Mouse (Mus musculus): Measurements from ENCODE around the gene Mef2a. TPM values are rescaled to one million over a fixed set of nuclear protein-coding genes. Genes with fewer than 3 reads are reported as not detected.

Mef2a gene
- 100 to 1,000 TPM; 107 to 109 TPM for total RNA-seq (2021)
- long read RNA-seq, experiment 1, full-length matches to known transcripts: 53 of 113 reads
- long read RNA-seq, experiment 1, partial matches to known transcripts: 6 of 113 reads
- long read RNA-seq, experiment 1, other reads (novel, unspliced or antisense): 54 of 113 reads
- long read RNA-seq, experiment 2, full-length matches to known transcripts: 40 of 80 reads
- long read RNA-seq, experiment 2, partial matches to known transcripts: 7 of 80 reads
- long read RNA-seq, experiment 2, other reads (novel, unspliced or antisense): 33 of 80 reads

- Histone ChIP-seq H3K27ac (peak within 1 kb of the TSS; percentile 100), H3K4me3 (peak within 1 kb of the TSS; percentile 76)
- no peak for TF ChIP-seq CTCF (IDR thresholded peaks at IDR 0.05)
- DNase-seq (ENCODE audit: extremely low spot score in 1 of 2, low spot score in 2 of 2): peak; percentile 96 to 98
- intact Hi-C loops (cut with DNase I): loop anchor here (5.0 kb wide), 6 partner anchors 69 to 254 kb away; no protein-coding TSS in a partner anchor
Measured at GRCm38 (mm10) chr7:67372729-67373583, at the start of gene Mef2a. Mef2a (minus strand) TSS chr7:67372858.

DNA sequence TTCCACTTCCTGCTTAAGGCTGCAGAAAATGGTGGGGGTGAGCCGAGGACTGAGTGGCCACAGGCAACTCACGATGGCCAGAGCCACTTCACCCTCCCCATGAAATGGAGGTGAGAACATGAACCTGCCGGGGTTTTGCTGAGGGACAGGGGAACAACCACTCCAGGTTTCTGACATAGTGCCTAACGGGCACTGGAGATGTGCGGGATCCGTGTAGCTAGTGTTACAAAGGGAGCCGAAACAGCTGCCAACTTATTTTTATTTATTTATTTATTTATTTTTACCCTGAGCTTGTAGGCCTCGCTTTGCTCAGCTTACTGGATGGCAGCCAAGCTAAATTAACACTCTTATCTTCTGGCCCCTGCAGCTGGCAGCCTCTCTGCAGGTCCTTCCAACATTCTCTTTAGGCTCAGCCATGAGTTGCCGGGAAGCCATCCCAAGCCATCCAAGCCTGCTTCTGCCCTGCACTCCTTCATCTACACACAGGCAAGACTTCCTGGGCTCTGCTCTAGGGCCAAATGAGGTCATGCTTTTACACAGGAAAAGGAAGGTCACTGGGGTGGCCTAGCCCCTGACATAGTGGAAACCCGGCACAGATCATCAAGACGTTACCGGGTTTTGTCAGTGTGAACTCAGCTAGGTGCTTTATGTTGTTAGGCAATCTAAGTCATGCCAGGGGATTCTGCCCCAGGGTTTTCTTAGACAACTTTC lies 49.0 kb upstream of the Mef2a start:
- peak in 1 of 2 experiments; percentile 37 for DNase-seq (ENCODE audit: extremely low spot score in 1 of 2, low spot score in 2 of 2)
- Histone ChIP-seq H3K27ac (peak overlapping the region; percentile 6; the same call in 1 of the 2 replicates), H3K4me3 (no peak overlapping the region)
- intact Hi-C loops (cut with DNase I): no loop called here
- no peak for TF ChIP-seq CTCF (IDR thresholded peaks at IDR 0.05)

GRCm38 (mm10) chr7:67421088-67421475 lies 48.4 kb upstream of the Mef2a start:
- DNase-seq (ENCODE audit: extremely low spot score in 1 of 2, low spot score in 2 of 2): no peak
- intact Hi-C loops (cut with DNase I): no loop called here
- no peak for TF ChIP-seq CTCF (IDR thresholded peaks at IDR 0.05)
- H3K27ac ChIP-seq: no peak overlapping the region
- no peak overlapping the region for H3K4me3 ChIP-seq

DNA sequence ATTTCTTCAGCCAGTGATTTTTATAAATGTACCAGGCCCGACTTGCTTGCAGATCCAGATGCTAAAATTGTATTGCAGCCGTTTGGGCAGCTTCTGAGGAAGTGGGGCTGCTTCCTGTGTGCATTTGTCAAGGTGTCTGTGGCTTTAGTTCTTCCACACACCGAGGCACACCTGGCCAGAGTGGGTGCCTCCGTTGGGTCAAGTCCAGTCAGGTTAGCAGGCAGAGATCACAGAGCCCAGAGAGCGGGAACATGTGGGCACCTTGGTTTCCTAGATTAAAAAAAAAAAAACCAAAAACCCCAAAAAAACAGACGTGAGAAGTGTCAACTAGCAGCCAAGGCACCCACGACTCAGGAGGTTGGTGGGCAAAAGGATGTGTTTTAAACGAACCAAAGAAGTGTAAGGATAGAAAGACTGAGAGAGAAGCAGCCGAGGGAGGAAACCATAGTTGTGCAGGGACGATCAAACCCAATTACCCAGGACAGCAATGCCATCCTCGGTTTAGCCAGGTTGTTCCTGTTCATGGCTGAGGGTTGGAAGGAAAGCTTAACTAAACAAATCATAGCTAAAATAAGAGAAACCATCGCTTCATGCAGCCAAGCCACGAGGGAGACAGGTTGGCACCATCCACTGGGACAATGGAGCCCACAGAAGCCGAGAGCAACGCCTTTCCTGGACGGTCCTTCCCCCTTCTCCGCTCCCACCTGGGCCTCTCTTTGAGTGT lies 47.1 kb upstream of the Mef2a start:
- Histone ChIP-seq H3K4me3 (no peak overlapping the region), H3K27ac (no peak overlapping the region)
- no peak for DNase-seq (ENCODE audit: extremely low spot score in 1 of 2, low spot score in 2 of 2)
- TF ChIP-seq CTCF (IDR thresholded peaks at IDR 0.05): no peak
- intact Hi-C loops (cut with DNase I): no loop called here

GRCm38 (mm10) chr7:67418122-67418521 lies 45.5 kb upstream of the Mef2a start:
- Histone ChIP-seq H3K27ac (no peak overlapping the region), H3K4me3 (no peak overlapping the region)
- no peak for TF ChIP-seq CTCF (IDR thresholded peaks at IDR 0.05)
- no peak for DNase-seq (ENCODE audit: extremely low spot score in 1 of 2, low spot score in 2 of 2)
- intact Hi-C loops (cut with DNase I): no loop called here

GRCm38 (mm10) chr7:67414766-67415165 lies 42.1 kb upstream of the Mef2a start:
- intact Hi-C loops (cut with DNase I): no loop called here
- DNase-seq (ENCODE audit: extremely low spot score in 1 of 2, low spot score in 2 of 2): peak in 1 of 2 experiments; percentile 42

DNA sequence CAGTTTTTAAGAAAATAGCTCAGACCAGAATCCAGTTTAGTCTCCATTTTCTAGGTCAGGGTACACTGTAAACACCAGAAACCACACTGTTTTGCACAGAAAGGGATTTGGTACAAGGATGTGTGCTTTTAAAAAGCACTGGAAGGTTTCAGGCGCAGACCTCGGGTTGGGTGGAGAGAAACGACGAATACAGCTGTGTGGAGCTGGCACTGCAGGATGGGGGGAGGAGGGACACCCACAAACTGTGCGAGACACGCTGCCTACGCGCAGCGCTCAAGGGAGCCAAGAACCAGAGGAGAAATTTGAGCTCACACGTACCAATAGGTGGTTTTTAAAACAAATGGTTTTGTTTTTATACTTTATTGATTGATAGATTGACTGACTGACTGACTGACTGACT lies 40.0 kb upstream of the Mef2a start:
- Histone ChIP-seq H3K4me3 (no peak overlapping the region), H3K27ac (0 out of 2 replicates have a peak overlapping the region, but pooled peaks have one; percentile 28)
- intact Hi-C loops (cut with DNase I): no loop called here
- TF ChIP-seq CTCF (IDR thresholded peaks at IDR 0.05): no peak
- DNase-seq (ENCODE audit: extremely low spot score in 1 of 2, low spot score in 2 of 2): peak in 1 of 2 experiments; percentile 45

More at GRCm38 (mm10) chr7:67414766-67415165, 42.1 kb upstream of the Mef2a start:
- Histone ChIP-seq H3K4me3 (no peak overlapping the region), H3K27ac (no peak overlapping the region)
- no peak for TF ChIP-seq CTCF (IDR thresholded peaks at IDR 0.05)

DNA sequence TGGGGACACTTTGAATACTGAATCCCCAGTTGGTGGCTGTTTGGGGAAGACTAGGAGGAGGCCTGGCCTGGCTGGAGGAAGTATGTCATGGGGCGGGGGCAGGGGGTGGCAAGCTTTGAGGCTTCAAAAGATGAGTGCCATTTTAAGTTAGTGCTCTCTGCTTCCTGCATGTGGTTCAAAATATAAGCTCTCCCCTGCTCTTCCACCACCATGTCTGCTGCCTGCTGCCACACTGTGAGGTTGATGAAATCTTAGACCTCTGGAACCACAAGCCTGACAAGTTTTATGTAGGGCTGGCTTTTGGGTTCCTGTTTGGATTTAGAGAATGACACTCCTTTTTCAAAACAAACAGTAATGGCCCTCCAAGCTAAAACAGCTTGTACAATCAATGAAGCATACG lies 34.4 kb upstream of the Mef2a start:
- no peak for DNase-seq (ENCODE audit: extremely low spot score in 1 of 2, low spot score in 2 of 2)
- no peak overlapping the region for H3K27ac ChIP-seq
- TF ChIP-seq CTCF (IDR thresholded peaks at IDR 0.05): no peak
- no peak overlapping the region for H3K4me3 ChIP-seq
- intact Hi-C loops (cut with DNase I): no loop called here

DNA sequence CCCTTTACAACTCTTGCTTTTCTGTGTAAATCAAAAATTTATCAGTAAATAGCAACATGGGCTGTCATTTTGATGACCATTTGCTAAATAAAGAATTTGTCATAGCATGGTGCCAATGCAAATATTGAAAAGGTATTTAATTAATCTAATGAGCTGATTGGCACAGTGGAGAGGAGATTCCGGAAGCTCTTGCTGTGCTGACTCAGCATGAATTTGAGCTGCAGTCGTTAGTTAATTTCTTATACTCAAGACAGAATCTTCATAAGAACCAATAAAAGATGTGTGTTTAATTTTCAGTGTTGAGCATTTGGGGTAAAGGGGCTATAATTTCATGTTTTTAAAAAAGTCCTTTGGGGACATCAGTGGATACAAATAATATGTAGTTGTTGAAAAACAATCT lies 31.5 kb upstream of the Mef2a start:
- intact Hi-C loops (cut with DNase I): no loop called here

DNA sequence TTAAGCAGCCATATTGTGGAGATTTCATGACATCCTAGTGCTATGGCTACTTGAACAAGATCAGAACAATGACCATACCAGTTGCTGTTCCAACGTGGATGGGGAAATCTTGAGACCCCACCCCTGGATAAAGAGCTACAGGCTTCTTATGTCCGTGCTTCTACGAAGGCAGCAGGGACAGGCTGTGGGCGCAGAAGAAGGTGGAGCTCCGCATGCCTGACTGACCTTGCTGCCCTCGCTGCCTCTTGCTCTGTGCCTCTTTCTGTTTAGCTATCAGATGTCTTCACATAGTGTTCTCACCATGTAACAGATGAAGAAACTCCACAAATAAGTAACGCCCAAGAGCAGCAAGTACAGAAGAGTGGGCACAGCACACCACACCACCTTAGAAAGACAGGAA lies 29.7 kb upstream of the Mef2a start:
- H3K27ac ChIP-seq: no peak overlapping the region
- DNase-seq (ENCODE audit: extremely low spot score in 1 of 2, low spot score in 2 of 2): no peak
- H3K4me3 ChIP-seq: no peak overlapping the region
- intact Hi-C loops (cut with DNase I): no loop called here
- TF ChIP-seq CTCF (IDR thresholded peaks at IDR 0.05): no peak

More for the DNA sequence above, 31.5 kb upstream of the Mef2a start:
- TF ChIP-seq CTCF (IDR thresholded peaks at IDR 0.05): no peak
- Histone ChIP-seq H3K4me3 (no peak overlapping the region), H3K27ac (no peak overlapping the region)
- no peak for DNase-seq (ENCODE audit: extremely low spot score in 1 of 2, low spot score in 2 of 2)

DNA sequence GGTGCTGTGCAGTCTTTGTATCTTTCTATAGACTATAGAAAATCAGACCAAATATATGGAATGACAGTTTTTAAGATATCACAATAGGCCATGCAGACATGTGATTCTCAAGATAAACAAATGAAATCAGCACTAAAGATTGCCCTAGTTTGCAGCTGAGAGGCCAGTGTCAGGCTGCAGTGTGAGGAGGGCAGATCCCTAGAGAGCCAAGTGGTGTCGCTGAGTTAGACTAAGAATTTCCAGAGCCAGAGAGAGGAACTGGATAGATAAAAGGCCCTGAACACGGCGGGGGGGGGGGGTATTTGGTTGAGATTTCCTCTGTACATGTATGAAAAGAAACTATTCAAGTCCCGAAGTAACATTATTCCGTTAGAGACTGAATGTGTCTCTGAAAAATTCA lies 28.7 kb upstream of the Mef2a start:
- no peak for DNase-seq (ENCODE audit: extremely low spot score in 1 of 2, low spot score in 2 of 2)
- Histone ChIP-seq H3K27ac (no peak overlapping the region), H3K4me3 (no peak overlapping the region)
- TF ChIP-seq CTCF (IDR thresholded peaks at IDR 0.05): no peak
- intact Hi-C loops (cut with DNase I): no loop called here
